Mouse (Mus musculus) limb, embryonic 15.5 days (tissue): ENCODE data around the gene Chic2. TPM values are rescaled to one million over a fixed set of nuclear protein-coding genes. Genes with fewer than 3 reads are reported as not detected.
A peak's percentile ranks its signal among the peaks of the same experiment; 100 is the strongest.

Source experiments
- ATAC-seq: fragments of 200-750 bp; cut with Nextera tagmentation; 2 replicates; pipeline ENCODE4 v1.8.0; 2017; ENCODE audit warnings: low read depth, moderate TSS enrichment; ENCODE audit not compliant: insufficient number of reproducible peaks, low FRiP score, low TSS enrichment
- H3K27ac ChIP-seq: fragments of 300-500 bp; sonication (generic); 2 replicates; pipeline ENCODE4 v1.5.1; 2015; ENCODE audit warnings: moderate library complexity, mild to moderate bottlenecking, inconsistent platforms
- H3K27me3 ChIP-seq: fragments of 300-500 bp; sonication (generic); 2 replicates; pipeline ENCODE4 v1.6.1; 2015; ENCODE audit warnings: inconsistent platforms
- H3K36me3 ChIP-seq: fragments of 300-500 bp; sonication (generic); 2 replicates; pipeline ENCODE4 v1.6.1; 2015; ENCODE audit warnings: inconsistent platforms
- H3K4me1 ChIP-seq: fragments of 300-500 bp; sonication (generic); 2 replicates; pipeline ENCODE4 v1.6.1; 2015; ENCODE audit warnings: inconsistent platforms
- H3K4me2 ChIP-seq: fragments of 300-500 bp; sonication (generic); 2 replicates; pipeline ENCODE4 v1.6.1; 2015; ENCODE audit warnings: mild to moderate bottlenecking, inconsistent platforms
- H3K4me3 ChIP-seq: fragments of 300-500 bp; sonication (generic); 2 replicates; pipeline ENCODE4 v1.5.1; 2015; ENCODE audit warnings: mild to moderate bottlenecking, inconsistent platforms
- H3K9ac ChIP-seq: fragments of 300-500 bp; sonication (generic); 2 replicates; pipeline ENCODE4 v1.6.1; 2015; ENCODE audit warnings: inconsistent platforms
- H3K9me3 ChIP-seq: fragments of 300-500 bp; sonication (generic); 2 replicates; pipeline ENCODE4 v1.6.1; 2016; ENCODE audit warnings: inconsistent platforms
- WGBS: fragments of 180-500 bp; shearing (Covaris S2); methylation state at CpG from one replicate; pipeline ENCODE4 v1.1.7; 2015; 5-methylcytosine and 5-hydroxymethylcytosine counted together
- polyA plus RNA-seq: library from polyadenylated mRNA; unstranded; fragments of >200 nt; fragmentation: Nextera tagmentation; extraction: Ambion mirVana; gene quantifications from 2 replicates; pipeline ENCODE4 v1.2.1, GENCODE M21; 2015

Chic2 gene
- polyA plus RNA-seq, 1 experiment from 2014 or later: 32.1 TPM

DNA sequence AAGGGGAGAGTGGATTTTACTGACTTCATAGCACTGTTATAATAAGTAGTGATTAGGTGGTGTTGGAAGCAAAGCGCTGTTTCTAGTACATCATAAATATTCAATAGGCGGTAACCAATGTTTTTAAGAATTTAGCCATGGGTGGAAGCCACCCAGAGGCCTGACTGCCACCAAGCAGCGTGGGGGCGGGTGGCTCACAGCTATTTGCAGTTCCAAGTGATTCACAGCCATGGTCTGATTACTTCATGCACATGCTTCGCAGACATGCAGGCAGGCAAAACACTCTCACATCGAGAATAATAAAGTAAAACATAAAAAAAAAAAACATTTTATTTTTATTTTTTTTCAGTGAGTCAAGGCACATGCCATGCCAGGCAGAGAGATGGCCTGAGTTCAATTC is 75.2 kb downstream of the Chic2 start:
- WGBS: 81% methylated on average over 6 of the region's 6 CpGs
- no peak overlapping the region for H3K4me2 ChIP-seq

GRCm38 (mm10) chr5:74967882-74968281 is 76.7 kb downstream of the Chic2 start:
- WGBS: 55% methylated on average over 3 of the region's 3 CpGs
- no peak for ATAC-seq
- Histone ChIP-seq H3K9me3 (no peaks in the 10 kb centered on the region), H3K4me3 (no peak overlapping the region), H3K4me2 (no peak overlapping the region), H3K36me3 (no peaks in the 10 kb centered on the region), H3K9ac (no peak overlapping the region), H3K4me1 (peaks cover 20% of the 10 kb centered on the region), H3K27ac (no peak overlapping the region), H3K27me3 (no peaks in the 10 kb centered on the region)

More for the DNA sequence above, 75.2 kb downstream of the Chic2 start:
- no peak for ATAC-seq
- no peak overlapping the region for H3K9ac ChIP-seq
- H3K36me3 ChIP-seq: no peaks in the 10 kb centered on the region
- H3K4me3 ChIP-seq: no peak overlapping the region
- H3K27me3 ChIP-seq: no peaks in the 10 kb centered on the region
- no peak overlapping the region for H3K27ac ChIP-seq
- H3K9me3 ChIP-seq: no peaks in the 10 kb centered on the region
- peaks cover 18% of the 10 kb centered on the region for H3K4me1 ChIP-seq

- Histone ChIP-seq H3K4me2 (no peak overlapping the region), H3K36me3 (no peaks in the 10 kb centered on the region), H3K27me3 (no peaks in the 10 kb centered on the region), H3K9ac (no peak overlapping the region), H3K27ac (no peak overlapping the region), H3K4me1 (peaks cover 27% of the 10 kb centered on the region), H3K9me3 (no peaks in the 10 kb centered on the region), H3K4me3 (no peak overlapping the region)
- no peak for ATAC-seq
- WGBS: 46% methylated on average over 10 of the region's 10 CpGs
Observed at GRCm38 (mm10) chr5:74966891-74967290, 77.7 kb downstream of the Chic2 start.

DNA sequence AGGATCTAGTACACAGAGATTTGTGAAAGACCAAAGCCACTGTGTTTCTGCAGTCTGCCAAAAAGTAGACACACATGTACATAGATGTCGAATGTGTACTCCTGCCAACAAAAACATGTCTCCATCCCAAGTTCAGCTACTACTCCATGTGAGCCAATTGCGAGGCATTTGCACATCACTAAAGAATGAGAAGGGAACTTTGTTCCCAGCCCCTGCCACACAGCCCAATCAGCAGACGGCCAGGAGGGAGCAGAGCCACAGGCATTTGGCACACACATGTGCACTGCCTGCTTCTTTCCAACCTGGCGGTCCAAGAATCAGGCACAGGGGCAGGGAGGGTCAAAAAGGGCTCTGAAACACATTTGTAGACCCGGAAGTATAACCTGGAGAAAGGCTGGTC is 81.8 kb downstream of the Chic2 start:
- WGBS: 31% methylated on average over 5 of the region's 5 CpGs
- Histone ChIP-seq H3K27me3 (no peaks in the 10 kb centered on the region), H3K27ac (0 out of 2 replicates have a peak overlapping the region, but pooled peaks have one; percentile 5), H3K4me2 (no peak overlapping the region), H3K9ac (no peak overlapping the region), H3K4me1 (peaks cover 34% of the 10 kb centered on the region), H3K36me3 (no peaks in the 10 kb centered on the region), H3K4me3 (no peak overlapping the region), H3K9me3 (no peaks in the 10 kb centered on the region)
- peak; percentile 63; the same call in 1 of the 2 replicates for ATAC-seq

- Histone ChIP-seq H3K27ac (0 out of 2 replicates have a peak overlapping the region, but pooled peaks have one; percentile 8), H3K9ac (no peak overlapping the region)
- no peak for ATAC-seq
Observed at GRCm38 (mm10) chr5:74960840-74961543, 83.6 kb downstream of the Chic2 start.

GRCm38 (mm10) chr5:74960306-74960705 is 84.3 kb downstream of the Chic2 start:
- H3K9ac ChIP-seq: no peak overlapping the region
- no peak for ATAC-seq
- H3K4me1 ChIP-seq: peaks cover 48% of the 10 kb centered on the region
- no peaks in the 10 kb centered on the region for H3K9me3 ChIP-seq
- whole genome bisulfite sequencing: 58% methylated on average over 9 of the region's 9 CpGs
- H3K4me3 ChIP-seq: no peak overlapping the region
- peaks cover 4% of the 10 kb centered on the region; the same call in 1 of the 2 replicates for H3K27me3 ChIP-seq
- H3K27ac ChIP-seq: no peak overlapping the region
- no peak overlapping the region for H3K4me2 ChIP-seq
- H3K36me3 ChIP-seq: no peaks in the 10 kb centered on the region

More at GRCm38 (mm10) chr5:74960840-74961543, 83.6 kb downstream of the Chic2 start:
- H3K36me3 ChIP-seq: no peaks in the 10 kb centered on the region
- no peaks in the 10 kb centered on the region for H3K9me3 ChIP-seq
- 27% methylated on average over 14 of the region's 14 CpGs for WGBS
- no peaks in the 10 kb centered on the region for H3K27me3 ChIP-seq
- H3K4me2 ChIP-seq: no peak overlapping the region
- H3K4me3 ChIP-seq: no peak overlapping the region
- peaks cover 46% of the 10 kb centered on the region for H3K4me1 ChIP-seq

- Histone ChIP-seq H3K9ac (no peak overlapping the region), H3K36me3 (no peaks in the 10 kb centered on the region), H3K27ac (peak overlapping the region; percentile 38; the same call in 1 of the 2 replicates), H3K4me2 (no peak overlapping the region), H3K27me3 (peaks cover 4% of the 10 kb centered on the region; the same call in 1 of the 2 replicates), H3K4me3 (no peak overlapping the region), H3K9me3 (no peaks in the 10 kb centered on the region), H3K4me1 (peaks cover 33% of the 10 kb centered on the region)
- WGBS: 33% methylated on average over 10 of the region's 10 CpGs
- ATAC-seq: no peak
Observed at GRCm38 (mm10) chr5:74957293-74958076, 87.1 kb downstream of the Chic2 start.

GRCm38 (mm10) chr5:74956335-74956734 is 88.2 kb downstream of the Chic2 start:
- Histone ChIP-seq H3K4me2 (peak overlapping the region; percentile 22; the same call in 1 of the 2 replicates), H3K9ac (no peak overlapping the region), H3K36me3 (no peaks in the 10 kb centered on the region), H3K27me3 (peaks cover 4% of the 10 kb centered on the region; the same call in 1 of the 2 replicates), H3K27ac (no peak overlapping the region), H3K4me1 (peaks cover 28% of the 10 kb centered on the region), H3K4me3 (no peak overlapping the region), H3K9me3 (no peaks in the 10 kb centered on the region)
- 19% methylated on average over 9 of the region's 9 CpGs for WGBS
- ATAC-seq: no peak

- WGBS: 95% methylated on average over 1 of the region's 1 CpGs
- ATAC-seq: no peak
- no peak overlapping the region for H3K9ac ChIP-seq
- no peak overlapping the region for H3K4me3 ChIP-seq
- H3K4me2 ChIP-seq: no peak overlapping the region
- H3K27me3 ChIP-seq: peaks cover 4% of the 10 kb centered on the region; the same call in 1 of the 2 replicates
- H3K4me1 ChIP-seq: peaks cover 21% of the 10 kb centered on the region
- no peaks in the 10 kb centered on the region for H3K9me3 ChIP-seq
- H3K36me3 ChIP-seq: no peaks in the 10 kb centered on the region
- H3K27ac ChIP-seq: no peak overlapping the region
Observed at GRCm38 (mm10) chr5:74955565-74955964, 89.0 kb downstream of the Chic2 start.

GRCm38 (mm10) chr5:74952938-74953337 is 91.6 kb downstream of the Chic2 start:
- no peak for ATAC-seq
- Histone ChIP-seq H3K27me3 (peaks cover 4% of the 10 kb centered on the region; the same call in 1 of the 2 replicates), H3K4me1 (peaks cover 19% of the 10 kb centered on the region), H3K4me2 (no peak overlapping the region), H3K36me3 (no peaks in the 10 kb centered on the region), H3K4me3 (no peak overlapping the region), H3K9me3 (no peaks in the 10 kb centered on the region), H3K9ac (no peak overlapping the region), H3K27ac (no peak overlapping the region)
- WGBS: 39% methylated on average over 2 of the region's 2 CpGs

DNA sequence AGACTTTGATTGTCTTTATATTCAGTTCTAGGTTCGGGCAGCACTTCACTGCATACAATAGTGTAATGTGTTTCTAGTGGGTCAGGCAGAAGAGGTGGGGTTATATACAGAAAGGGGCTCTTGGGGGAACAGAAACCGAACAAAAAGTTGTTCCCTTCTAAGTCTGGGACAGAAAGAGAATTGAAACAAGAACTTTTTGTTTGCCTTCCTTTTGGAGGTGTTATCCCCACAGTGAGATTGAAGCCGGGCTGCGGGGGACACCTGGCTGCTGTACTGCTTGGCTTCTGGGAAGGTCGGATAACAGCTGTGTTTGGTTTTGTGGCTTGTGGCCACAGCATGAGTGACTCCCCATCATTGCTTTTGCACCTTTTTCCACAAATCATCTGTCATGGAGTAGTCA is 93.2 kb downstream of the Chic2 start:
- WGBS: 68% methylated on average over 5 of the region's 5 CpGs
- peaks cover 5% of the 10 kb centered on the region for H3K4me1 ChIP-seq
- no peaks in the 10 kb centered on the region for H3K9me3 ChIP-seq
- no peak for ATAC-seq
- peaks cover 4% of the 10 kb centered on the region; the same call in 1 of the 2 replicates for H3K27me3 ChIP-seq
- H3K36me3 ChIP-seq: no peaks in the 10 kb centered on the region
- no peak overlapping the region for H3K4me3 ChIP-seq
- H3K27ac ChIP-seq: no peak overlapping the region
- H3K4me2 ChIP-seq: no peak overlapping the region
- H3K9ac ChIP-seq: no peak overlapping the region

- ATAC-seq: no peak
- peaks cover 1% of the 10 kb centered on the region for H3K4me1 ChIP-seq
- no peak overlapping the region for H3K27ac ChIP-seq
- 86% methylated on average over 7 of the region's 7 CpGs for WGBS
- no peak overlapping the region for H3K4me2 ChIP-seq
- no peak overlapping the region for H3K4me3 ChIP-seq
- H3K9me3 ChIP-seq: no peaks in the 10 kb centered on the region
- H3K36me3 ChIP-seq: no peaks in the 10 kb centered on the region
- no peak overlapping the region for H3K9ac ChIP-seq
- no peaks in the 10 kb centered on the region for H3K27me3 ChIP-seq
Observed at GRCm38 (mm10) chr5:74949298-74949697, 95.3 kb downstream of the Chic2 start.
